Mouse (Mus musculus): ENCODE results near the gene Gpr141. TPM values are rescaled to one million over a fixed set of nuclear protein-coding genes. Genes with fewer than 3 reads are reported as not detected.
"Not testable (repeated sequence)": the region's sequence is repeated elsewhere in the genome, so short reads cannot be mapped to it uniquely, and the experiment has no call there.

The Gpr141 gene
- polyA plus RNA-seq, 1 experiment from 2014 or later, result 0.15 TPM

- H3K4me1 ChIP-seq (ENCODE audit: control insufficient read depth, insufficient read depth, low read length); H3K4me3 ChIP-seq (ENCODE audit: low read depth, low read length); H3K9ac ChIP-seq (replicated peaks; ENCODE audit: low read length); H3K36me3 ChIP-seq (replicated peaks; ENCODE audit: control insufficient read depth, insufficient read depth, low read depth, low read length); DNase-seq (ENCODE audit: low spot score); H3K27ac ChIP-seq (replicated peaks; ENCODE audit: low read depth, low read length); ATAC-seq (replicated peaks; ENCODE audit: insufficient number of reproducible peaks, low FRiP score, low TSS enrichment, low read depth); H3K27me3 ChIP-seq (ENCODE audit: control insufficient read depth, insufficient read depth, low read length); H3K4me2 ChIP-seq (ENCODE audit: low read depth, low read length); H3K9me3 ChIP-seq (replicated peaks; ENCODE audit: control insufficient read depth, low read length): not testable (repeated sequence)
- WGBS, result 31% methylated on average over 1 of the region's 1 CpGs
Measured at GRCm38 (mm10) chr13:19787946-19788345, 36.1 kb downstream of the Gpr141 start.

GRCm38 (mm10) chr13:19770163-19770562 is 53.9 kb downstream of the Gpr141 start:
- no peaks in the 10 kb centered on the region for H3K9me3 ChIP-seq (replicated peaks; ENCODE audit: control insufficient read depth, low read length)
- no peak overlapping the region for H3K4me3 ChIP-seq (ENCODE audit: low read depth, low read length)
- no peaks in the 10 kb centered on the region for H3K36me3 ChIP-seq (replicated peaks; ENCODE audit: control insufficient read depth, insufficient read depth, low read depth, low read length)
- no peaks in the 10 kb centered on the region for H3K4me1 ChIP-seq (ENCODE audit: control insufficient read depth, insufficient read depth, low read length)
- ATAC-seq (replicated peaks; ENCODE audit: insufficient number of reproducible peaks, low FRiP score, low TSS enrichment, low read depth) (no peak), DNase-seq (ENCODE audit: low spot score) (no peak)
- no peak overlapping the region for H3K27ac ChIP-seq (replicated peaks; ENCODE audit: low read depth, low read length)
- H3K27me3 ChIP-seq (ENCODE audit: control insufficient read depth, insufficient read depth, low read length), result no peaks in the 10 kb centered on the region
- H3K9ac ChIP-seq (replicated peaks; ENCODE audit: low read length), result no peak overlapping the region
- WGBS, result 79% methylated on average over 1 of the region's 1 CpGs
- H3K4me2 ChIP-seq (ENCODE audit: low read depth, low read length), result no peak overlapping the region

- Histone ChIP-seq H3K36me3 (replicated peaks; ENCODE audit: control insufficient read depth, insufficient read depth, low read depth, low read length) (no peaks in the 10 kb centered on the region), H3K27me3 (ENCODE audit: control insufficient read depth, insufficient read depth, low read length) (no peaks in the 10 kb centered on the region), H3K9me3 (replicated peaks; ENCODE audit: control insufficient read depth, low read length) (no peaks in the 10 kb centered on the region), H3K4me3 (ENCODE audit: low read depth, low read length) (no peak overlapping the region), H3K27ac (replicated peaks; ENCODE audit: low read depth, low read length) (no peak overlapping the region), H3K4me2 (ENCODE audit: low read depth, low read length) (no peak overlapping the region), H3K9ac (replicated peaks; ENCODE audit: low read length) (no peak overlapping the region), H3K4me1 (ENCODE audit: control insufficient read depth, insufficient read depth, low read length) (no peaks in the 10 kb centered on the region)
- ATAC-seq (replicated peaks; ENCODE audit: insufficient number of reproducible peaks, low FRiP score, low TSS enrichment, low read depth) (no peak), DNase-seq (ENCODE audit: low spot score) (no peak)
- WGBS, result 77% methylated on average over 2 of the region's 2 CpGs
Measured at GRCm38 (mm10) chr13:19767202-19767601, 56.9 kb downstream of the Gpr141 start.

GRCm38 (mm10) chr13:19764276-19764675 is 59.8 kb downstream of the Gpr141 start:
- Histone ChIP-seq H3K4me3 (ENCODE audit: low read depth, low read length) (no peak overlapping the region), H3K36me3 (replicated peaks; ENCODE audit: control insufficient read depth, insufficient read depth, low read depth, low read length) (no peaks in the 10 kb centered on the region), H3K4me1 (ENCODE audit: control insufficient read depth, insufficient read depth, low read length) (no peaks in the 10 kb centered on the region), H3K27ac (replicated peaks; ENCODE audit: low read depth, low read length) (no peak overlapping the region), H3K27me3 (ENCODE audit: control insufficient read depth, insufficient read depth, low read length) (no peaks in the 10 kb centered on the region), H3K9ac (replicated peaks; ENCODE audit: low read length) (no peak overlapping the region), H3K4me2 (ENCODE audit: low read depth, low read length) (no peak overlapping the region), H3K9me3 (replicated peaks; ENCODE audit: control insufficient read depth, low read length) (no peaks in the 10 kb centered on the region)
- 89% methylated on average over 4 of the region's 4 CpGs for WGBS
- DNase-seq (ENCODE audit: low spot score) (no peak), ATAC-seq (replicated peaks; ENCODE audit: insufficient number of reproducible peaks, low FRiP score, low TSS enrichment, low read depth) (no peak)

- Histone ChIP-seq H3K4me2 (ENCODE audit: low read depth, low read length) (no peak overlapping the region), H3K9me3 (replicated peaks; ENCODE audit: control insufficient read depth, low read length) (no peaks in the 10 kb centered on the region), H3K36me3 (replicated peaks; ENCODE audit: control insufficient read depth, insufficient read depth, low read depth, low read length) (no peaks in the 10 kb centered on the region), H3K9ac (replicated peaks; ENCODE audit: low read length) (no peak overlapping the region), H3K27me3 (ENCODE audit: control insufficient read depth, insufficient read depth, low read length) (no peaks in the 10 kb centered on the region), H3K4me3 (ENCODE audit: low read depth, low read length) (no peak overlapping the region), H3K4me1 (ENCODE audit: control insufficient read depth, insufficient read depth, low read length) (no peaks in the 10 kb centered on the region), H3K27ac (replicated peaks; ENCODE audit: low read depth, low read length) (no peak overlapping the region)
- ATAC-seq (replicated peaks; ENCODE audit: insufficient number of reproducible peaks, low FRiP score, low TSS enrichment, low read depth), result no peak
- DNase-seq (ENCODE audit: low spot score), result no peak
- 95% methylated on average over 1 of the region's 1 CpGs for WGBS
Measured at GRCm38 (mm10) chr13:19763211-19763610, 60.8 kb downstream of the Gpr141 start.

- DNase-seq (ENCODE audit: low spot score), result no peak
- ATAC-seq (replicated peaks; ENCODE audit: insufficient number of reproducible peaks, low FRiP score, low TSS enrichment, low read depth), result no peak
- Histone ChIP-seq H3K36me3 (replicated peaks; ENCODE audit: control insufficient read depth, insufficient read depth, low read depth, low read length) (no peaks in the 10 kb centered on the region), H3K9ac (replicated peaks; ENCODE audit: low read length) (no peak overlapping the region), H3K27me3 (ENCODE audit: control insufficient read depth, insufficient read depth, low read length) (no peaks in the 10 kb centered on the region), H3K4me2 (ENCODE audit: low read depth, low read length) (no peak overlapping the region), H3K4me1 (ENCODE audit: control insufficient read depth, insufficient read depth, low read length) (no peaks in the 10 kb centered on the region), H3K4me3 (ENCODE audit: low read depth, low read length) (no peak overlapping the region), H3K27ac (replicated peaks; ENCODE audit: low read depth, low read length) (no peak overlapping the region), H3K9me3 (replicated peaks; ENCODE audit: control insufficient read depth, low read length) (no peaks in the 10 kb centered on the region)
- WGBS, result 74% methylated on average over 2 of the region's 2 CpGs
Measured at GRCm38 (mm10) chr13:19745741-19746140, 78.3 kb downstream of the Gpr141 start.

- H3K9me3 ChIP-seq (replicated peaks; ENCODE audit: control insufficient read depth, low read length), result no peaks in the 10 kb centered on the region
- no peak overlapping the region for H3K4me3 ChIP-seq (ENCODE audit: low read depth, low read length)
- ATAC-seq (replicated peaks; ENCODE audit: insufficient number of reproducible peaks, low FRiP score, low TSS enrichment, low read depth) (no peak), DNase-seq (ENCODE audit: low spot score) (no peak)
- H3K4me2 ChIP-seq (ENCODE audit: low read depth, low read length), result no peak overlapping the region
- H3K4me1 ChIP-seq (ENCODE audit: control insufficient read depth, insufficient read depth, low read length), result no peaks in the 10 kb centered on the region
- 95% methylated on average over 5 of the region's 5 CpGs for WGBS
- H3K27me3 ChIP-seq (ENCODE audit: control insufficient read depth, insufficient read depth, low read length), result no peaks in the 10 kb centered on the region
- no peak overlapping the region for H3K27ac ChIP-seq (replicated peaks; ENCODE audit: low read depth, low read length)
- H3K36me3 ChIP-seq (replicated peaks; ENCODE audit: control insufficient read depth, insufficient read depth, low read depth, low read length), result no peaks in the 10 kb centered on the region
- H3K9ac ChIP-seq (replicated peaks; ENCODE audit: low read length), result no peak overlapping the region
Measured at GRCm38 (mm10) chr13:19744536-19744935, 79.5 kb downstream of the Gpr141 start.

- no peak overlapping the region for H3K4me2 ChIP-seq (ENCODE audit: low read depth, low read length)
- no peak overlapping the region for H3K4me3 ChIP-seq (ENCODE audit: low read depth, low read length)
- 83% methylated on average over 5 of the region's 5 CpGs for WGBS
- no peak overlapping the region for H3K27ac ChIP-seq (replicated peaks; ENCODE audit: low read depth, low read length)
- DNase-seq (ENCODE audit: low spot score), result no peak
- no peaks in the 10 kb centered on the region for H3K4me1 ChIP-seq (ENCODE audit: control insufficient read depth, insufficient read depth, low read length)
- ATAC-seq (replicated peaks; ENCODE audit: insufficient number of reproducible peaks, low FRiP score, low TSS enrichment, low read depth), result no peak
- no peak overlapping the region for H3K9ac ChIP-seq (replicated peaks; ENCODE audit: low read length)
- H3K9me3 ChIP-seq (replicated peaks; ENCODE audit: control insufficient read depth, low read length), result no peaks in the 10 kb centered on the region
- H3K27me3 ChIP-seq (ENCODE audit: control insufficient read depth, insufficient read depth, low read length), result no peaks in the 10 kb centered on the region
- H3K36me3 ChIP-seq (replicated peaks; ENCODE audit: control insufficient read depth, insufficient read depth, low read depth, low read length), result no peaks in the 10 kb centered on the region
Measured at GRCm38 (mm10) chr13:19734597-19734996, 89.5 kb downstream of the Gpr141 start.
